Mouse (Mus musculus): ENCODE measurements at regions not wholly inside any gene's neighbourhood (a gene's known extent, or its start where the extent isn't known, plus 50 kb on each side); places are given as distances from the start of the nearest gene placed in this dataset.
"Not testable (repeated sequence)": the region's sequence is repeated elsewhere in the genome, so short reads cannot be mapped to it uniquely, and the experiment has no call there.

- no peak for DNase-seq (ENCODE audit: low spot score)
These were observed 53.2 kb upstream of the Col1a1 start for GRCm38 (mm10) chr11:94882687-94883383.

GRCm38 (mm10) chr11:94881982-94882686, 53.9 kb upstream of the Col1a1 start:
- DNase-seq (ENCODE audit: low spot score): no peak

- no peak for DNase-seq (ENCODE audit: low spot score)
These were observed 54.9 kb upstream of the Col1a1 start for GRCm38 (mm10) chr11:94880896-94881840.

- no peak for DNase-seq (ENCODE audit: low spot score)
These were observed 59.3 kb upstream of the Col1a1 start for GRCm38 (mm10) chr11:94876707-94877106.

GRCm38 (mm10) chr11:94875026-94875425, 61.0 kb upstream of the Col1a1 start:
- DNase-seq (ENCODE audit: low spot score): no peak

- no peak for DNase-seq (ENCODE audit: low spot score)
These were observed 61.9 kb upstream of the Col1a1 start for GRCm38 (mm10) chr11:94874155-94874561.

GRCm38 (mm10) chr11:94873693-94874092, 62.3 kb upstream of the Col1a1 start:
- DNase-seq (ENCODE audit: low spot score): no peak

GRCm38 (mm10) chr11:94872921-94873320, 63.1 kb upstream of the Col1a1 start:
- DNase-seq (ENCODE audit: low spot score): peak; percentile 40

- peak; percentile 44 for DNase-seq (ENCODE audit: low spot score)
These were observed 65.7 kb upstream of the Col1a1 start for GRCm38 (mm10) chr11:94870341-94870740.

GRCm38 (mm10) chr11:94869866-94870265, 66.2 kb upstream of the Col1a1 start:
- not testable (repeated sequence) for DNase-seq (ENCODE audit: low spot score)

GRCm38 (mm10) chr11:94866176-94866967, 69.7 kb upstream of the Col1a1 start:
- peak; percentile 65 for DNase-seq (ENCODE audit: low spot score)

GRCm38 (mm10) chr11:94850129-94850528, 67.6 kb upstream of the Tmem92 start:
- DNase-seq (ENCODE audit: low spot score): no peak

GRCm38 (mm10) chr11:94839133-94839532, 56.6 kb upstream of the Tmem92 start:
- DNase-seq (ENCODE audit: low spot score): no peak

- no peak for DNase-seq (ENCODE audit: low spot score)
These were observed 55.6 kb upstream of the Tmem92 start for GRCm38 (mm10) chr11:94838140-94838539.

GRCm38 (mm10) chr11:94836347-94836746, 53.8 kb upstream of the Tmem92 start:
- no peak for DNase-seq (ENCODE audit: low spot score)

GRCm38 (mm10) chr11:94832246-94832985, 49.9 kb upstream of the Tmem92 start:
- peak; percentile 57 for DNase-seq (ENCODE audit: low spot score)

All from urinary bladder, adult 2 months (tissue).